Mouse (Mus musculus) embryo, embryonic 11 days (tissue): Measurements from ENCODE around the gene Hibch.

Source experiments
- DNase-seq: peaks from one replicate; pipeline ENCODE4 v3.0.0-alpha.2; 2015

Gene Hibch

GRCm38 (mm10) chr1:52844782-52845665 lies at the start of gene Hibch:
TSS of gene Hibch (plus strand) at chr1:52844929.
- peak; percentile 100 for DNase-seq

GRCm38 (mm10) chr1:52795927-52796326 lies 48.8 kb upstream of the Hibch start:
- DNase-seq = no peak

- no peak for DNase-seq
Measured at GRCm38 (mm10) chr1:52799056-52799726, 45.5 kb upstream of the Hibch start.

GRCm38 (mm10) chr1:52799772-52800171 lies 45.0 kb upstream of the Hibch start:
- no peak for DNase-seq

DNA sequence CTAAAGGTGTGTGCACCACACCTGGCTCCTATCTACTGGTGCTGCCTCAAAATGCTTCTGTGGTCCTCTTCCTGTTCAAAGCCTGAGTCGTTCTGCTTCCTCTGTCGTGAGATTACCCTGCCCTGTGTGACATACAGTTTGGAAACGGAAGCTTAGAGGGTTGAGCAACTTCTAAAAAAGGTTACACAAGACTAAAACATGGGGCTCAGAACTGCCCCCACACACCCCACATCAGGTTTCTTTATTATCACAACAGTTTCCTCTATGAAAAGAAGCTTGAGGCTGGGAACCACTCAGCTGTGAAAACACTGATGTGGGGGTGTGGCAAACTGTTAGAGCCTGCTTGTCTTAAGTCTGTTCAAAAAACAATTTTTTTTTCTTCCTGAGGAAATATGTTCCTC lies 44.4 kb upstream of the Hibch start:
- DNase-seq = no peak

DNA sequence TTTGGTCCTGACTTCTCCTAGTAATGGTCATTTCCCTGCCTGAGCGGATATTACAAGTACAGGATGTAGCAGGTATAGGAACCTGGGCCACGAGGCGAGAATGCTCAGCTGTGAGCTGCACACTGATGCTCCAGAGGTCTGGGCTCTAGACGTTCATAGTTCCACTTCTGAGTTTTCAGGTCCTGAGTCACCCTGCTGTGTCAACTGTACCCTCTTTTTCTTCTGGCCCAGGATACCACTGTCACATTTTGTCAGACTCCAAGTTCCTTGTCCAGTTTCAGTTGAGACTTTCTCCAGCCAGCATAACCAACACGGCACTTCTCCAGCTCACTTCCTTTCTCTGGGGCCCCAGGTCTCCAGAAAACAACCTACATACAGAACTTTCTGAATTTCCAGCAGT lies 43.1 kb upstream of the Hibch start:
- DNase-seq = no peak

DNA sequence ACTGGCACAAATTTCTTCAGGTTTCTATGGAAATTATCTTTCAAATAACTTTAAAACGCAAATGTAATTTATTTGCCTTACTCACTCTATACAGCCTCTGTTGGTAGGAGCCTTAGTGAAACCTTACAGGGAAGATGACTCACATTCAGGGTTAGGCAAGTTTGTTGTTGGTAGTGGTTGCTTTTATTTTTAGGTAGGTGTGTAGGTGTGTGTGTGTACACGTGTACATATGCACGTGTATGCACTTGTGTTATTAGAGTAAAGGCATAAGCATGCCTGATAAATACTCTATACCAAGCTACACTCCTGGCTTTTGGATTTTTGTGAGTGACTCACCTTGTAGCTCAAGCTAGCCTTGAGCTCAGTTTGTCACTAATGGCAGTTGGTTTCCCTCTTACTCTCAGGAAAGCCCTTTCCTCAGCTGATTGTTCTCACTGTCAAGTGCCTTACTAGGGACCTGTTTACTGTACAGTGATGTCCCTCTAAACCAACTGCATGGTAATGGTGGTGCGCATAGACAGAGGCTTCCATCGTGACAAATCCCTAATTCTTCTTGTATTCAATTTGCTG lies 42.2 kb upstream of the Hibch start:
- DNase-seq = no peak

DNA sequence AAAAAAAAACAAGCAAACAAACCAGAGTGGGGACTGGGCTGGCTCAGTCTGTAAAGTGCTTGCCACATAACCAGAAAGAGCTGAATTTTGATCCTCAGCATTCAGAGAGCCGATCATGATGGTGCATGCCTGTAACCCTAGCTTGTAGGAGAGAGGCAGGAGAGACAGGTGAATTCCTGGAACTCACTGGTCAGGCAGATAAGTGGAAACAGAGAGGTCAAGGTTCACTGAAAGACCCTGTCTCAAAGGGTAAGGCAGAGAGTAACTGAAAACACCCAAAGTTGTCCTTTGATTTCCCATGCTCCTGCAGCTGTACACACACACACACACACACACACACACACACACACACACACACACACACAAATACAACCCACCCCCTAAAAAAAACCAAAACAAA lies 39.7 kb upstream of the Hibch start:
- no peak for DNase-seq

- DNase-seq = no peak
Measured at GRCm38 (mm10) chr1:52808456-52808855, 36.3 kb upstream of the Hibch start.

DNA sequence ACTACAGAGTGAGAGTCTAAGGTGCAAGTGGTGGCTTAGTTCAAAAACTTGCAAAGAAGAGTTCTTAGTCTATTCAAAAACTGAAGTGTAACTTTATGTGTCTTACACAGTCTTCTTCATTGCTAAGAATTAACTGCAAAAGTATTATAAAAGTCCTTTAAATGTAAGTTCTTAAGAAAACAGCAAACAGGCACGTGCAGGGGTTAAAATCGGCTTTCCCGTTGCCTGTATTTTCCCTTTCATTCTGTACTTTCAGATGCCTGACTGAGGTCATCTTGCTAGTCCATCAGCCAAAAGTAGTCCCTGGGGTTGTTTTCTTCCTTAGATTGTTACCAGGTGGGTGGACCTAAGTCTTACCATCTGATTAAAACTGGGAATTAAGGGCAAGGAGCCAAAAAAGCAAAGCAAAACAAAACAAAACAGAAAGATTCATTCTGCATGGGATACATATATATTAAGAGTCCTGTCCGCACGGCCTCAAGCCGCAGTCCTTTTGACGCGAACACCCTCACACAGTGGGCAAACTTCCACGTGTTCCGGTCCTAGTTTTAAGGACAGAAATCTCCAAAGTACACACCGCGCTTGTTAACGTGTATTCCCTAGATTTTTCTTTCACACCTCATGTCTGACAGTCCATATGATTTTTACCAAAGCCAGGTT lies 28.4 kb upstream of the Hibch start:
- no peak for DNase-seq

DNA sequence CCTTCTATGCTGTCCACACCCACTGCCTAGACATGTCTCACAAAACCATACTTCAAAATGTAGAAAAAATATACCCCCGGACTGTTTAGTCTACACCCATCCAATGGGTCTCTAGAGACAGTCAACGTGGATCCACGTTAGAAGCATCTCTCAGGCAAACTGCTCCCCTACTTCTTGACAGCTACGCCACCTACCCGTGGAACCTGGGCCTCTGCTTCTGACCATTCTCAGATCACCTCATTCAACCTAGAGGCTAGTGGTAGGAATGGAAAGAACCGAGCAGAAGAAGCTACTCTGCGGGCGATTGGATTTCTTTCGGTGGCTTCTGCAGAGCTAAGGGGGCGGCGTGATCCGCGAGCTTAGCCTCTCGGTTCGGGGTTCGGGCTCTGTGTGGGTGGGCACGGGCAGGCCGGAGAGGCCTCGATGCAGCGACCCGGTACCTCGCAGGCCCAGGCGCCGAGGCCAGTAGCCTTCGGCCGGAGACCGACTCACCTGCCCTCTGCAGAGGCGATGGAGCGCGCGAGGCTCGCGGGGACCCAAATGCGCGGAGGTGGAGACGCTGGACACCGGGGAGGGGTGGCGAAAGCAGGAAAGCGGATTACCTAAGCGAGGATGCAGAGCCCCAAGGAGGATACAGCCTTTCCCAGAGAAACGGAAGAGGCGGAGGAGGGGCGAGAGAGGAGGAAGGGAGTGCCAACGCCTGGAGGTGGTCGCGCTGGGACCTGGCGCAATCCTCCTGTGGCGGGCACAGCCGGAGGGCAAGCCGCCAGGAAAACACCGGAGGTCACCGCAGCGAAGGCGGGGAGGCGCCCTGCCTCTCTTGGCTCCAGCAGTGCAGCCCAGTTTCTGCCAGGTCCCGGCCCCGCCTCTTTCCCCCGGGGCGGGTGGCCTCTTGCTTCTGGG lies 27.6 kb upstream of the Hibch start, which contains the start of gene Inpp1:
Gene Inpp1, minus strand, starts transcription at position 779 of the 903 bp plus-strand sequence.
- peak; percentile 83 for DNase-seq

GRCm38 (mm10) chr1:52817813-52818147 lies 26.9 kb upstream of the Hibch start:
- no peak for DNase-seq

GRCm38 (mm10) chr1:52839099-52839498 lies 5.6 kb upstream of the Hibch start:
- DNase-seq = no peak

DNA sequence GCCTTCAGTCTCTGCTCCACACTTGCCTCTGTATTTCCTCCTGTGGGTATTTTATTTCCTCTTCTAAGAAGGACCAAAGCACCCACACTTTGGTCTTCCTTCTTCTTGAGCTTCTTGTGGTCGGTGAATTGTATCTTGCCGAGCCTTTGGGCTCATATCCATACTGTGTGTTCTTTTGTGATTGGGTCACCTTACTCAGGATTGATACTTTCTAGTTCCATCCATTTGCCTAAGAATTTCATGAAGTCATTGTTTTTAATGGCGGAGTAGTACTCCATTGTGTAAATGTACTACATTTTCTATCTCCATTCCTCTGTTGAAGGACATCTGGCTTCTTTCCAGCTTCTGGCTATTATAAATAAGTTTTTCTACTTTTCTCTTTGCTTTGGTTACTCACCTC lies 375 bp upstream of the Hibch start:
- no peak for DNase-seq

- DNase-seq = no peak
Measured at GRCm38 (mm10) chr1:52846556-52846955, 1.8 kb downstream of the Hibch start.

GRCm38 (mm10) chr1:52849422-52849821 lies 4.7 kb downstream of the Hibch start:
- DNase-seq = no peak

DNA sequence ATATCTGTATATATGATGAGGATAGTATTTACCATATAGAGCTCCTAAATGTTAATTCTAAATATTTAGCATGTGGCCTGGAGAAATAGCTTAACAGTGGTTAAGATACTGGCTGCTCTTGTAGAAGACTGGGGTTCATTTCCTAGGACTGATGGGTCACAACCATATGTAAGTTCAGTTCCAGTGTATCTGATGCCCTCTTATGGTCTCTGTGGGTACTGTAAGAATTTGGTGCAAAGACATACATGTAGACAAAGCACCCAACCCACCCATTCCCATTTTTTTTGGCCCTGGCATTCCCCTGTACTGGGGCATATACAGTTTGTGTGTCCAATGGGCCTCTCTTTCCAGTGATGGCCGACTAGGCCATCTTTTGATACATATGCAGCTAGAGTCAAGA lies 9.3 kb downstream of the Hibch start:
- DNase-seq = peak; percentile 50

- no peak for DNase-seq
Measured at GRCm38 (mm10) chr1:52855904-52856601, 11.3 kb downstream of the Hibch start.

GRCm38 (mm10) chr1:52864220-52864619 lies 19.5 kb downstream of the Hibch start:
- no peak for DNase-seq

- no peak for DNase-seq
Measured at GRCm38 (mm10) chr1:52866007-52866406, 21.3 kb downstream of the Hibch start.

- DNase-seq = no peak
Measured at GRCm38 (mm10) chr1:52867876-52868275, 23.1 kb downstream of the Hibch start.

- DNase-seq = no peak
Measured at GRCm38 (mm10) chr1:52884208-52884607, 39.5 kb downstream of the Hibch start.
